Mouse (Mus musculus) thymus, adult 2 months (tissue): ENCODE measurements around the gene 9830107B12Rik.

Experiments used
- CTCF ChIP-seq: fragments of 200-500 bp; IDR thresholded peaks from 2 replicates; pipeline ENCODE4 v1.5.1; 2012; ENCODE audit warnings: mild to moderate bottlenecking, control low read depth, low read length, moderate library complexity, borderline replicate concordance; ENCODE audit not compliant: control insufficient read depth, poor library complexity, insufficient read depth; ENCODE audit errors: extremely low read depth
- POLR2A ChIP-seq: fragments of 200-500 bp; IDR thresholded peaks from 2 replicates; pipeline ENCODE4 v1.6.1; 2012; ENCODE audit warnings: mild to moderate bottlenecking, low read length, control low read depth, moderate library complexity; ENCODE audit not compliant: control insufficient read depth, poor library complexity, insufficient read depth; ENCODE audit errors: extremely low read depth

GRCm38 (mm10) chr17:48094820-48095680 is 51.0 kb downstream of the 9830107B12Rik start:
- TF ChIP-seq CTCF (no peak), POLR2A (no peak)
